Mouse (Mus musculus) CH12.LX (cell line): ENCODE data around the gene Jsrp1. TPM values are rescaled to one million over a fixed set of nuclear protein-coding genes. Genes with fewer than 3 reads are reported as not detected.

Experiments used
- DNase-seq: peaks from one replicate; pipeline ENCODE4 v3.0.0-alpha.2; 2013; ENCODE audit errors: extremely low read depth
- H3K27ac ChIP-seq: 2 replicates; pipeline ENCODE4 v1.5.1; 2012; ENCODE audit warnings: low read depth, mild to moderate bottlenecking, control low read depth, moderate library complexity; ENCODE audit not compliant: insufficient read depth
- H3K27me3 ChIP-seq: replicated peaks from 2 replicates; pipeline ENCODE3; 2012; ENCODE audit warnings: inconsistent platforms
- H3K36me3 ChIP-seq, 2 experiments: replicated peaks in 1 of 2; 2 replicates each; pipeline versions ENCODE3 to v1.6.1; 2012; ENCODE audit warnings: inconsistent platforms in 1 of 2, low read length in 1 of 2, mild to moderate bottlenecking in 1 of 2, mixed read lengths in 1 of 2, moderate library complexity in 1 of 2; ENCODE audit not compliant: control insufficient read depth in 1 of 2, insufficient read depth in 1 of 2
- H3K4me1 ChIP-seq, 2 experiments: 2 replicates each; pipeline ENCODE4 v1.6.1; 2012; ENCODE audit warnings: inconsistent platforms in 1 of 2, moderate library complexity in 1 of 2; ENCODE audit not compliant: insufficient read depth in 2 of 2, control insufficient read depth in 1 of 2
- H3K4me2 ChIP-seq: 2 replicates; pipeline ENCODE4 v1.6.1; 2012; ENCODE audit warnings: low read depth, mild to moderate bottlenecking, control low read depth; ENCODE audit not compliant: poor library complexity, insufficient read depth, severe bottlenecking
- H3K4me3 ChIP-seq, 3 experiments: fragments of 150-350 bp in 1 of 3; sonication (generic) in 1 of 3; replicated peaks in 1 of 3; 2 replicates each; pipeline versions ENCODE3 to v1.5.1; 2011 to 2012; ENCODE audit warnings: low read depth in 2 of 3, low read length in 2 of 3, mild to moderate bottlenecking in 2 of 3, moderate library complexity in 2 of 3, control low read depth in 1 of 3, improper control_type of control experiment in 1 of 3, inconsistent platforms in 1 of 3, mixed read lengths in 1 of 3; ENCODE audit not compliant: poor library complexity in 1 of 3
- H3K79me2 ChIP-seq: replicated peaks from 2 replicates; pipeline ENCODE4 v1.6.1; 2012; ENCODE audit warnings: mild to moderate bottlenecking, moderate library complexity; ENCODE audit not compliant: control insufficient read depth, poor library complexity, insufficient read depth, severe bottlenecking; ENCODE audit errors: extremely low read depth
- H3K9ac ChIP-seq: 2 replicates; pipeline ENCODE4 v1.6.1; 2012; ENCODE audit warnings: low read depth, mild to moderate bottlenecking, control low read depth, moderate library complexity; ENCODE audit not compliant: insufficient read depth
- H3K9me3 ChIP-seq: replicated peaks from 2 replicates; pipeline ENCODE3; 2012; ENCODE audit warnings: low read length, inconsistent platforms, mixed read lengths
- BHLHE40 ChIP-seq: IDR thresholded peaks from 2 replicates; pipeline ENCODE4 v1.6.1; 2011; ENCODE audit warnings: mild to moderate bottlenecking, low read depth, low read length, improper control_type of control experiment
- CHD1 ChIP-seq: IDR thresholded peaks from 2 replicates; pipeline ENCODE4 v1.6.1; 2012; ENCODE audit warnings: low read depth, low read length, improper control_type of control experiment, inconsistent platforms
- CHD2 ChIP-seq: IDR thresholded peaks from 2 replicates; pipeline ENCODE4 v1.6.1; 2011; ENCODE audit warnings: low read length, improper control_type of control experiment
- CTCF ChIP-seq, 2 experiments: IDR thresholded peaks in 1 of 2; conservative IDR thresholded peaks in 1 of 2; 2 replicates each; pipeline ENCODE4 v1.5.1; 2011 to 2012; ENCODE audit warnings: low read depth in 2 of 2, low read length in 2 of 2, improper control_type of control experiment in 1 of 2, inconsistent platforms in 1 of 2, mild to moderate bottlenecking in 1 of 2, moderate library complexity in 1 of 2
- E2F4 ChIP-seq: IDR thresholded peaks from 2 replicates; pipeline ENCODE4 v1.6.1; 2011; ENCODE audit warnings: low read depth, low read length, improper control_type of control experiment; ENCODE audit not compliant: insufficient replicate concordance
- HCFC1 ChIP-seq: IDR thresholded peaks from 2 replicates; pipeline ENCODE4 v1.6.1; 2012; ENCODE audit warnings: low read depth, mild to moderate bottlenecking, inconsistent platforms, low read length, improper control_type of control experiment
- IRF4 ChIP-seq: IDR thresholded peaks from 2 replicates; pipeline ENCODE4 v1.6.1; 2014; ENCODE audit warnings: low read depth, mild to moderate bottlenecking, inconsistent platforms, low read length, improper control_type of control experiment
- JUN ChIP-seq: IDR thresholded peaks from 2 replicates; pipeline ENCODE4 v1.6.1; 2011; ENCODE audit warnings: low read depth, mild to moderate bottlenecking, low read length, improper control_type of control experiment, moderate library complexity; ENCODE audit not compliant: insufficient read depth
- JUND ChIP-seq: conservative IDR thresholded peaks from 2 replicates; pipeline ENCODE4 v1.6.1; 2011; ENCODE audit warnings: low read depth, low read length, improper control_type of control experiment
- KAT2A ChIP-seq: IDR thresholded peaks from 2 replicates; pipeline ENCODE4 v1.6.1; 2012; ENCODE audit warnings: low read length, improper control_type of control experiment, inconsistent platforms; ENCODE audit not compliant: insufficient replicate concordance
- MAFK ChIP-seq: IDR thresholded peaks from 2 replicates; pipeline ENCODE4 v1.6.1; 2011; ENCODE audit warnings: low read length, improper control_type of control experiment; ENCODE audit not compliant: insufficient replicate concordance
- MAX ChIP-seq: IDR thresholded peaks from 2 replicates; pipeline ENCODE4 v1.6.1; 2011; ENCODE audit warnings: low read length, improper control_type of control experiment
- MAZ ChIP-seq: IDR thresholded peaks from 2 replicates; pipeline ENCODE4 v1.6.1; 2012; ENCODE audit warnings: low read depth, mild to moderate bottlenecking, inconsistent platforms, low read length, improper control_type of control experiment, moderate library complexity
- NELFE ChIP-seq: IDR thresholded peaks from 2 replicates; pipeline ENCODE4 v1.6.1; 2011; ENCODE audit warnings: low read depth, low read length, improper control_type of control experiment
- NRF1 ChIP-seq: IDR thresholded peaks from 2 replicates; pipeline ENCODE4 v1.6.1; 2014; ENCODE audit warnings: low read depth, mild to moderate bottlenecking, inconsistent platforms, low read length, improper control_type of control experiment, moderate library complexity
- PAX5 ChIP-seq: IDR thresholded peaks from 2 replicates; pipeline ENCODE4 v1.6.1; 2012; ENCODE audit warnings: low read length, inconsistent platforms, mixed read lengths
- POLR2AphosphoS2 ChIP-seq: IDR thresholded peaks from 2 replicates; pipeline ENCODE4 v1.6.1; 2011; ENCODE audit warnings: low read depth, low read length, improper control_type of control experiment
- RAD21 ChIP-seq: IDR thresholded peaks from 2 replicates; pipeline ENCODE4 v1.6.1; 2011; ENCODE audit warnings: low read depth, mild to moderate bottlenecking, low read length, improper control_type of control experiment, moderate library complexity
- RCOR1 ChIP-seq: conservative IDR thresholded peaks from 2 replicates; pipeline ENCODE4 v1.6.1; 2012; ENCODE audit warnings: low read depth, mild to moderate bottlenecking, inconsistent platforms, low read length, improper control_type of control experiment
- SMC3 ChIP-seq: IDR thresholded peaks from 2 replicates; pipeline ENCODE4 v1.6.1; 2011; ENCODE audit warnings: low read depth, low read length, improper control_type of control experiment
- TBP ChIP-seq: conservative IDR thresholded peaks from 2 replicates; pipeline ENCODE4 v1.6.1; 2011; ENCODE audit warnings: low read depth, low read length, improper control_type of control experiment
- UBTF ChIP-seq: IDR thresholded peaks from 2 replicates; pipeline ENCODE4 v1.6.1; 2012; ENCODE audit warnings: low read depth, mild to moderate bottlenecking, inconsistent platforms, low read length, improper control_type of control experiment, moderate library complexity
- ZC3H11A ChIP-seq: IDR thresholded peaks from 2 replicates; pipeline ENCODE4 v1.6.1; 2012; ENCODE audit warnings: low read depth, mild to moderate bottlenecking, inconsistent platforms, low read length, improper control_type of control experiment
- ZKSCAN1 ChIP-seq: IDR thresholded peaks from 2 replicates; pipeline ENCODE4 v1.6.1; 2012; ENCODE audit warnings: low read depth, inconsistent platforms, low read length, improper control_type of control experiment, borderline replicate concordance
- ZMIZ1 ChIP-seq: IDR thresholded peaks from 2 replicates; pipeline ENCODE4 v1.6.1; 2012; ENCODE audit warnings: low read depth, mild to moderate bottlenecking, inconsistent platforms, low read length, improper control_type of control experiment
- dilution Hi-C: fragments of 300-500 bp; cut with MboI; formaldehyde crosslinking; loops from 2 replicates; pipeline ENCODE4 v1.14.3; 2020; ENCODE audit warnings: low sequenced_read_pairs; ENCODE audit not compliant: extremely low pct_unique_long_range_greater_than_20kb, extremely low pct_ligation_motif_present
- in situ Hi-C: fragments of 300-500 bp; cut with MboI; formaldehyde crosslinking; loops from 3 replicates; pipeline ENCODE4 v1.14.3; 2019; ENCODE audit warnings: low sequenced_read_pairs, low pct_ligation_motif_present, low pct_unique_long_range_greater_than_20kb, mixed read lengths
- polyA plus RNA-seq: library from polyadenylated mRNA; unstranded; fragments of >175 nt; gene quantifications from 2 replicates; pipeline ENCODE4 v1.2.1, GENCODE M21; 2012; ENCODE audit warnings: low read depth; ENCODE audit not compliant: insufficient read length
- total RNA-seq, 2 experiments: library from RNA; depleted of rRNA; stranded (reverse); fragments of 300-350 nt in 1 of 2; fragments of >200 nt in 1 of 2; gene quantifications; 2 replicates each; pipeline ENCODE4 v1.2.3; 2012 to 2014

Gene Jsrp1
- total and polyA plus RNA-seq, 3 experiments = 0.35 to 1.1 (median 0.72) TPM

DNA sequence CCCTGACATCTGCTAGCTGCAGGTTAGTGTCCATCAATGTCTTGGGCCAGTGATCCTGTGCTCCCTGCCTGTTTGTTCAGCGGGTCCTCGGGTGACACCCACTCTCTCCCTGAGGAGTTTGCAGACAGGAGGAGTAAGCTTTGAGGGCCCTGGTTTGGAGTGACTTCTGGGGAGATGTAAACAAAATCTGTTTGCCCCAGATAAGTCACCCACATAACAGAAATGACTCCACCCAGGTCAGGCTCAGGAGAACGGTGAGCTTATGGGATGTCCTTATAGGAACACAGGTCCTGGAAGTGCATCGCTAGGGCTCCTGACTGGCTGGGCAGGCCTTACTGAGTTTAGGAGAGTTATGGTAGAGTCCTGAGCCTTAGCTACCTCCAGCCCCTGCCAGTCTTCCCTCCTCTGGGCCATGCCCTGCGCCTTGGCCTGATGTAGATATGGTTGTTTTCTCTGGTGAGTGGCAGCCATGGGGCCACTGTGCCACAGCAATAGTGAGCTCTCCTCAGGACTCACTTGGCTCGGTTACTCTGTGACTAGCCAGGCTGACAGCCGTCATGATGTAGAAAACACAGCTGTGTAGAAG, 45.1 kb upstream of the Jsrp1 start:
- no peak for DNase-seq
- no peak overlapping the region for H3K4me2 ChIP-seq
- in situ Hi-C loops = loop anchor here (5.0 kb wide), 1 partner anchor 36 kb away; no protein-coding TSS in a partner anchor
- dilution Hi-C loops = no loop called here
- H3K9ac ChIP-seq = no peak overlapping the region
- H3K4me3 ChIP-seq = no peak overlapping the region
- no peak overlapping the region for H3K27ac ChIP-seq
- H3K36me3 ChIP-seq = peaks cover 24 to 53% of the 10 kb centered on the region in 2 experiments
- H3K4me1 ChIP-seq = peaks cover 14 to 29% of the 10 kb centered on the region in 2 experiments
- no peaks in the 10 kb centered on the region for H3K27me3 ChIP-seq
- H3K9me3 ChIP-seq = no peaks in the 10 kb centered on the region
- peaks cover 16% of the 10 kb centered on the region for H3K79me2 ChIP-seq
- TF ChIP-seq MAX (no peak), E2F4 (no peak), RAD21 (no peak), IRF4 (no peak), JUN (no peak), HCFC1 (no peak), UBTF (no peak), TBP (no peak), ZC3H11A (no peak), BHLHE40 (no peak), RCOR1 (no peak), MAZ (no peak), MAFK (no peak), PAX5 (no peak), CHD2 (no peak), POLR2AphosphoS2 (no peak)

DNA sequence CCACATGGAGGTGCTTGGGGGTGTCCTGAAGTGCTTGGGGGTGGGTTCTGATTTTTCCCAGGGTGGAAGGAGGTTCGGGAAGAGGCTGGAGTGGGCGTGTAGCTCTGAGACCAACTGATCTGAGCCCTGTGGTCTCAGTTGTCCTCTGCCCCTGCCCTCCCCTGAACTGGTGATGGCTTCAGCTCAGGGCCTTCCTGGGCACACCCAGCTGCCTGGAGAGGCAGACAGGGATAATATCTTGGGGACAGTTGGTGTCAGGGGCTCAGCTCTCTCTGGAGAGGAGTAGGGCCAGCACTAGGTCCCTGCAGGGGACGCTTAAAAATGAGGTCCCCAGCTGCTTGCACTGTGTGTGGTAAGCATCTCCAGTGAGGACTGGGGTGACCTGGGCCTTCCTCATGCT, 44.5 kb upstream of the Jsrp1 start:
- in situ Hi-C loops = loop anchor here (5.0 kb wide), 1 partner anchor 36 kb away; no protein-coding TSS in a partner anchor
- H3K4me3 ChIP-seq = no peak overlapping the region
- H3K27ac ChIP-seq = no peak overlapping the region
- no peak overlapping the region for H3K4me2 ChIP-seq
- no peaks in the 10 kb centered on the region for H3K27me3 ChIP-seq
- H3K36me3 ChIP-seq = peaks cover 25 to 54% of the 10 kb centered on the region in 2 experiments
- peaks cover 12 to 34% of the 10 kb centered on the region in 2 experiments for H3K4me1 ChIP-seq
- no peak for DNase-seq
- dilution Hi-C loops = no loop called here
- no peaks in the 10 kb centered on the region for H3K9me3 ChIP-seq
- no peak for TF ChIP-seq CHD1
- TF ChIP-seq PAX5 = no peak
- no peak for TF ChIP-seq NRF1
- no peak for TF ChIP-seq KAT2A
- no peak for TF ChIP-seq BHLHE40
- no peak for TF ChIP-seq CTCF (conservative IDR thresholded peaks at IDR 0.05 in 1 of 2, IDR thresholded peaks at IDR 0.05 in 1 of 2; ENCODE audit: low read depth in 2 of 2, low read length in 2 of 2)
- no peak for TF ChIP-seq ZMIZ1
- no peak for TF ChIP-seq IRF4
- no peak for TF ChIP-seq NELFE
- TF ChIP-seq MAFK = no peak
- TF ChIP-seq RAD21 = no peak
- TF ChIP-seq JUND = no peak
- TF ChIP-seq ZKSCAN1 = no peak
- TF ChIP-seq SMC3 = no peak
- H3K9ac ChIP-seq = no peak overlapping the region
- H3K79me2 ChIP-seq = peaks cover 16% of the 10 kb centered on the region
